Mouse (Mus musculus) MEL (cell line): ENCODE data around the gene Vcl. TPM values are rescaled to one million over a fixed set of nuclear protein-coding genes. Genes with fewer than 3 reads are reported as not detected.

Source experiments
- DNase-seq: peaks from one replicate; pipeline ENCODE4 v3.0.0; 2011; ENCODE audit warnings: low read depth, low spot score
- H3K27ac ChIP-seq: 2 replicates; pipeline ENCODE4 v1.5.1; 2012; ENCODE audit warnings: low read depth, mild to moderate bottlenecking, control low read depth, low read length, moderate library complexity; ENCODE audit not compliant: control insufficient read depth
- H3K27me3 ChIP-seq, 2 experiments: fragments of 150-350 bp in 1 of 2; sonication (generic) in 1 of 2; 2 replicates each; pipeline ENCODE4 v1.6.1; 2012; ENCODE audit warnings: low read length in 2 of 2, mild to moderate bottlenecking in 2 of 2, improper control_type of control experiment in 1 of 2, moderate library complexity in 1 of 2; ENCODE audit not compliant: insufficient read depth in 2 of 2, control insufficient read depth in 1 of 2
- H3K36me3 ChIP-seq, 2 experiments: 2 replicates each; pipeline ENCODE4 v1.6.1; 2012 to 2014; ENCODE audit warnings: low read length in 2 of 2, improper control_type of control experiment in 1 of 2, inconsistent platforms in 1 of 2, mild to moderate bottlenecking in 1 of 2; ENCODE audit not compliant: insufficient read depth in 2 of 2, control insufficient read depth in 1 of 2
- H3K4me1 ChIP-seq, 2 experiments: fragments of 150-350 bp in 1 of 2; sonication (generic) in 1 of 2; 2 replicates each; pipeline ENCODE4 v1.6.1; 2012; ENCODE audit warnings: low read length in 2 of 2, improper control_type of control experiment in 1 of 2, mild to moderate bottlenecking in 1 of 2; ENCODE audit not compliant: insufficient read depth in 2 of 2, control insufficient read depth in 1 of 2
- H3K4me3 ChIP-seq, 2 experiments: fragments of 150-350 bp in 1 of 2; sonication (generic) in 1 of 2; 2 replicates each; pipeline ENCODE4 v1.5.1; 2012; ENCODE audit warnings: low read depth in 2 of 2, low read length in 2 of 2, mild to moderate bottlenecking in 2 of 2, moderate library complexity in 2 of 2, control low read depth in 1 of 2, improper control_type of control experiment in 1 of 2; ENCODE audit not compliant: control insufficient read depth in 1 of 2, insufficient read depth in 1 of 2
- H3K79me2 ChIP-seq: 2 replicates; pipeline ENCODE4 v1.6.1; 2012; ENCODE audit warnings: mild to moderate bottlenecking, low read length, moderate library complexity; ENCODE audit not compliant: control insufficient read depth, poor library complexity, insufficient read depth
- H3K9ac ChIP-seq: 2 replicates; pipeline ENCODE4 v1.6.1; 2012; ENCODE audit warnings: low read depth, mild to moderate bottlenecking, control low read depth, low read length, moderate library complexity; ENCODE audit not compliant: control insufficient read depth, poor library complexity, severe bottlenecking
- H3K9me3 ChIP-seq: fragments of 150-350 bp; sonication (generic); replicated peaks from 2 replicates; pipeline ENCODE4 v1.6.1; 2012; ENCODE audit warnings: mild to moderate bottlenecking, low read length, improper control_type of control experiment, moderate library complexity; ENCODE audit not compliant: insufficient read depth
- BHLHE40 ChIP-seq: IDR thresholded peaks from 2 replicates; pipeline ENCODE4 v1.6.1; 2012; ENCODE audit warnings: low read depth, mild to moderate bottlenecking, inconsistent platforms, low read length, improper control_type of control experiment, borderline replicate concordance
- CHD1 ChIP-seq: IDR thresholded peaks from 2 replicates; pipeline ENCODE4 v1.6.1; 2012; ENCODE audit warnings: low read depth, mild to moderate bottlenecking, inconsistent platforms, low read length, improper control_type of control experiment
- GABPA ChIP-seq: IDR thresholded peaks from 2 replicates; pipeline ENCODE4 v1.6.1; 2012; ENCODE audit warnings: low read depth, mild to moderate bottlenecking, inconsistent platforms, low read length, improper control_type of control experiment, moderate library complexity
- JUND ChIP-seq: IDR thresholded peaks from 2 replicates; pipeline ENCODE4 v1.6.1; 2011; ENCODE audit warnings: low read depth, mild to moderate bottlenecking, improper control_type of control experiment, low read length
- MEF2A ChIP-seq: IDR thresholded peaks from 2 replicates; pipeline ENCODE4 v1.6.1; 2014; ENCODE audit warnings: low read depth, mild to moderate bottlenecking, inconsistent platforms, low read length, improper control_type of control experiment; ENCODE audit not compliant: poor library complexity, insufficient replicate concordance, severe bottlenecking; ENCODE audit errors: extremely low read depth
- MXI1 ChIP-seq: IDR thresholded peaks from 2 replicates; pipeline ENCODE4 v1.6.1; 2011; ENCODE audit warnings: mild to moderate bottlenecking, low read depth, low read length, improper control_type of control experiment
- MYC ChIP-seq: IDR thresholded peaks from 2 replicates; pipeline ENCODE4 v1.6.1; 2011; ENCODE audit warnings: low read depth, mild to moderate bottlenecking, low read length, improper control_type of control experiment, moderate library complexity
- NELFE ChIP-seq: IDR thresholded peaks from 2 replicates; pipeline ENCODE4 v1.6.1; 2011; ENCODE audit warnings: low read depth, low read length, improper control_type of control experiment
- NRF1 ChIP-seq: IDR thresholded peaks from 2 replicates; pipeline ENCODE4 v1.6.1; 2014; ENCODE audit warnings: low read depth, mild to moderate bottlenecking, inconsistent platforms, low read length, improper control_type of control experiment, moderate library complexity; ENCODE audit not compliant: poor library complexity, insufficient read depth, severe bottlenecking
- POLR2A ChIP-seq, 2 experiments: IDR thresholded peaks; 2 replicates each; pipeline ENCODE4 v1.6.1; 2011 to 2012; ENCODE audit warnings: low read length in 2 of 2, mild to moderate bottlenecking in 2 of 2, control low read depth in 1 of 2, improper control_type of control experiment in 1 of 2, low read depth in 1 of 2, moderate library complexity in 1 of 2; ENCODE audit not compliant: control insufficient read depth in 1 of 2, insufficient read depth in 1 of 2, poor library complexity in 1 of 2
- SIN3A ChIP-seq: IDR thresholded peaks from 2 replicates; pipeline ENCODE4 v1.6.1; 2012; ENCODE audit warnings: low read length, improper control_type of control experiment, inconsistent platforms
- SMC3 ChIP-seq: IDR thresholded peaks from 2 replicates; pipeline ENCODE4 v1.6.1; 2011; ENCODE audit warnings: low read depth, low read length, improper control_type of control experiment
- TBP ChIP-seq: IDR thresholded peaks from 2 replicates; pipeline ENCODE4 v1.8.0; 2011; ENCODE audit warnings: low read depth, low read length, improper control_type of control experiment
- TCF12 ChIP-seq: IDR thresholded peaks from 2 replicates; pipeline ENCODE4 v1.6.1; 2014; ENCODE audit warnings: low read depth, mild to moderate bottlenecking, inconsistent platforms, low read length, improper control_type of control experiment, moderate library complexity
- UBTF ChIP-seq: IDR thresholded peaks from 2 replicates; pipeline ENCODE4 v1.6.1; 2012; ENCODE audit warnings: low read depth, mild to moderate bottlenecking, inconsistent platforms, low read length, improper control_type of control experiment, moderate library complexity, borderline replicate concordance; ENCODE audit not compliant: insufficient read depth
- USF1 ChIP-seq: IDR thresholded peaks from 2 replicates; pipeline ENCODE4 v1.6.1; 2014; ENCODE audit warnings: low read depth, mild to moderate bottlenecking, inconsistent platforms, low read length, improper control_type of control experiment, moderate library complexity
- USF2 ChIP-seq, 2 experiments: IDR thresholded peaks; 2 replicates each; pipeline ENCODE4 v1.6.1; 2011 to 2012; ENCODE audit warnings: improper control_type of control experiment in 2 of 2, low read length in 2 of 2, borderline replicate concordance in 1 of 2, inconsistent platforms in 1 of 2, low read depth in 1 of 2, mild to moderate bottlenecking in 1 of 2; ENCODE audit not compliant: insufficient read depth in 1 of 2
- ZNF384 ChIP-seq: IDR thresholded peaks from 2 replicates; pipeline ENCODE4 v1.6.1; 2012; ENCODE audit warnings: low read depth, mild to moderate bottlenecking, inconsistent platforms, low read length, improper control_type of control experiment
- polyA plus RNA-seq, 2 experiments: library from polyadenylated mRNA; stranded (reverse) in 1 of 2; unstranded in 1 of 2; fragments of >175 nt in 1 of 2; fragments of >200 nt in 1 of 2; gene quantifications; 2 replicates each; pipeline versions ENCODE4 v1.2.1 to v1.2.4; 2012; ENCODE audit warnings: low replicate concordance in 2 of 2, low read depth in 1 of 2; ENCODE audit not compliant: insufficient read length in 2 of 2, insufficient read depth in 1 of 2, missing spikeins in 1 of 2
- total RNA-seq: library from RNA; depleted of rRNA; stranded (reverse); fragments of 300-350 nt; gene quantifications from 2 replicates; pipeline ENCODE4 v1.2.3, GENCODE M21; 2012

Gene Vcl
- total and polyA plus RNA-seq, 3 experiments = 11.7 to 30.3 TPM; not detected in 1

- no peak for DNase-seq
- Histone ChIP-seq H3K79me2 (no peaks in the 10 kb centered on the region), H3K4me3 (no peak overlapping the region), H3K36me3 (peaks cover 0 to 15% of the 10 kb centered on the region in 2 experiments; a peak in 2 of 4 replicates), H3K27me3 (no peaks in the 10 kb centered on the region), H3K9ac (no peak overlapping the region), H3K4me1 (no peaks in the 10 kb centered on the region), H3K9me3 (no peaks in the 10 kb centered on the region), H3K27ac (no peak overlapping the region)
- TF ChIP-seq NELFE (no peak), ZNF384 (no peak), GABPA (no peak), MYC (no peak)
Observed at GRCm38 (mm10) chr14:21034271-21034670, 105.1 kb downstream of the Vcl start.

GRCm38 (mm10) chr14:21034791-21035190 lies 105.6 kb downstream of the Vcl start:
- H3K79me2 ChIP-seq = no peaks in the 10 kb centered on the region
- no peak overlapping the region for H3K27ac ChIP-seq
- H3K9ac ChIP-seq = no peak overlapping the region
- no peak for TF ChIP-seq NELFE
- no peak for TF ChIP-seq UBTF
- no peak for TF ChIP-seq MEF2A
- no peak for TF ChIP-seq USF1
- TF ChIP-seq POLR2A (IDR thresholded peaks at IDR 0.05; ENCODE audit: control insufficient read depth in 1 of 2, insufficient read depth in 1 of 2, low read depth in 1 of 2, low read length in 2 of 2, poor library complexity in 1 of 2) = no peak
- no peak for TF ChIP-seq SIN3A
- no peak for TF ChIP-seq TCF12
- TF ChIP-seq JUND = no peak
- no peak for TF ChIP-seq GABPA
- no peak for TF ChIP-seq NRF1
- TF ChIP-seq SMC3 = no peak
- no peak for TF ChIP-seq USF2 (IDR thresholded peaks at IDR 0.05; ENCODE audit: borderline replicate concordance in 1 of 2, insufficient read depth in 1 of 2, low read depth in 1 of 2, low read length in 2 of 2)
- TF ChIP-seq CHD1 = no peak
- no peak for TF ChIP-seq ZNF384
- TF ChIP-seq MXI1 = no peak
- no peak for TF ChIP-seq TBP
- no peak for TF ChIP-seq BHLHE40
- H3K36me3 ChIP-seq = peaks cover 0 to 15% of the 10 kb centered on the region in 2 experiments; a peak in 2 of 4 replicates
- H3K4me1 ChIP-seq = no peaks in the 10 kb centered on the region
- no peaks in the 10 kb centered on the region for H3K9me3 ChIP-seq
- DNase-seq = no peak
- H3K4me3 ChIP-seq = no peak overlapping the region
- no peaks in the 10 kb centered on the region for H3K27me3 ChIP-seq
